Mouse (Mus musculus) erythroid progenitor cell, adult 5-6 weeks (primary cell): ENCODE measurements at regions not wholly inside any gene's neighbourhood (a gene's known extent, or its start where the extent isn't known, plus 50 kb on each side); places are given as distances from the start of the nearest gene placed in this dataset.
A peak's percentile ranks its signal among the peaks of the same experiment; 100 is the strongest.

ENCODE experiments used
- ATAC-seq: replicated peaks from 2 replicates; pipeline ENCODE4 v1.8.0; 2016; ENCODE audit warnings: moderate number of reproducible peaks, mild to moderate bottlenecking, moderate TSS enrichment, inconsistent platforms; ENCODE audit not compliant: poor library complexity, low FRiP score, severe bottlenecking

GRCm38 (mm10) chr11:57583636-57584277, 61.5 kb upstream of the Galnt10 start:
- ATAC-seq: no peak

DNA sequence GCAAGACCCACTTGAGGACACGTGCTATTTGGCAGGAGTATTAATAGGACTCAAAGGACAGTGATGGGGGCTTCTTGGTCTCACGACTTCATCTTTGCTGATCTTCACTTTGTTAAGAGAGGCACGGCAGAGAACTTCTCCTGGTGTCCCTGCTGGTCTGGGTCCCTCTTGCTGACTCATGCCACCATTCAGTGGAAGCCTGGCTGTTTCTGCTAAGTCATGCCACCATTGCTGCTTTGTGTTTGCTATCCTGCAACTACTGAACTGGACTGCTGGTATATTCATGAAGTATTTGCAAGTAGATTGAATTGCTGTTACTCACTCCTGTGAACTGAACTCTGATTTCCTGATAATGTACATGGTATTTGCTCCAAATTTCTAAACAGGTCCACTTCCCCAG, 59.6 kb upstream of the Galnt10 start:
- ATAC-seq: peak; percentile 85

DNA sequence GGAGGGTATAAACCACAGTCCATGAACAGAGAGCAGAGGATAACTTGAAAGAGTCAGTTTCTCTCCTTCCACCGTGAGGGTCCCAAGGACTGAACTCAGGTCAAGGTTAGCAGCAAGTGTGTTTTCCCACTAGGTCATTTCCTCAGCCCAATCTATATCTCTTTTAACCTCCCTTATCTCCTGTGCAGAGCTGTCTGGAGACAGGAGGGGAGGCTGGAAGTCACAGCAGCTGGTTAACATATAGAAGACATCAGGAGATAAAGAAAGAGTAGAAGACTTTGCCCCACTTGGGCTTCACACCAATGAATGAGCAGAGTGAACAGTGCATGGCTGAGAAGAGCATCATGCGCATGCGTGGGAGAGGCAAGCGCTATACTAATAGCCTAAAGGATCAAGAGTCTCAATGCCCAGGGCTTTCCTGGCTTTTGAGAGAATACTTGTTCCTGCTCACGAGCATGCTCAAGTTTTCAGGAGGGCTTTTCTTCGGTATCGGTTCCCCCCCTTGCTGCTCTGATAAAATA, 53.0 kb upstream of the Galnt10 start:
- no peak for ATAC-seq
